Mouse (Mus musculus) NIH3T3 (cell line): ENCODE results near the gene Ahnak2.
"Not testable (repeated sequence)": the region's sequence is repeated elsewhere in the genome, so short reads cannot be mapped to it uniquely, and the experiment has no call there.

Source experiments
- DNase-seq: peaks from one replicate; pipeline ENCODE4 v3.0.0-alpha.2; 2012; ENCODE audit warnings: low read depth

The Ahnak2 gene

DNA sequence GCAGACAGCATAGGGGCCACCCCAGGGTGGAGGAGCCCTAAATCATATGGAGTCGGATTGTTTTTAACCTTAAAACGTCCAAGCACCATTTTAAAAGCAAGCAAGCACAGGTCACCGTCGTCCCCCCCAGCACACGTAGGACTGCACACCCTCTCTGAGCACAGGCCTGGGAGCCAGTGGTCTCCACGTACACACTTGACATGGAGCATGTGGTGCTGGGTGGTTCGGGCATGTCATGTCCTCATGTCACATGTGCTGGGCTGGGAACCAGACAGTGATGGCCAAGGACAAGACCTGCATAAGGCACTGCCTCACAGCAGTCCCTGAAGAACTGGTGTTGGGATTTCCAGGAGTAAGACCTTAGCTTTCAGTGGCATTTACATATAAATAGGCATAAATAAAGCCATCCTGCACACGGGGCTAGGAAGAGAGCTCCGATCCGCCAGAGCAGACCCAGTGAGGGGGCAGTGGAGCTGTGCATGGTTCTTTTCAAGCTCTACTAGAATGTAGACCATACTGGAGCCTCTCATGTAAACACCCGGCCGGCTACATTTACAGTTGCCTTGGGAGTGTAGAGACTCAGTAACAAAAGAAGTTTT is 18.0 kb upstream of the Ahnak2 start:
- no peak for DNase-seq

GRCm38 (mm10) chr12:112819057-112819662 is 16.7 kb upstream of the Ahnak2 start:
- DNase-seq: peak; percentile 57

DNA sequence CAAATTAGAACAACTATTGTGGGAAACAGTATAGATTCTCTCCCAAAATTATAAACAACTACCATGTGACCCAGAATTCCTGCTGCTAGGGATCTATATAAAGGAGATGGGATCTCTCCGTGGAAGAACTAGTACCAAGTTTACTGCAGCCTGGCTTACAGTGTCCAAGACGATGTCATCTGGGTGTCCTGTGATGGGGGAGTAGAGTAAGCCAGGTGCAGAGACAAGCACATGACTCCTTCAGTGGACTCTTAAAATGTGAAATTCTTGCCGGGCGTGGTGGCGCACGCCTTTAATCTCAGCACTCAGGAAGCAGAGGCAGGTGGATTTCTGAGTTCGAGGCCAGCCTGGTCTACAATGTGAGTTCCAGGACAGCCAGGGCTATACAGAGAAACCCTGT is 14.4 kb upstream of the Ahnak2 start:
- DNase-seq: not testable (repeated sequence)

- DNase-seq: peak; percentile 77
These were observed 13.8 kb upstream of the Ahnak2 start for GRCm38 (mm10) chr12:112816294-112816693.

DNA sequence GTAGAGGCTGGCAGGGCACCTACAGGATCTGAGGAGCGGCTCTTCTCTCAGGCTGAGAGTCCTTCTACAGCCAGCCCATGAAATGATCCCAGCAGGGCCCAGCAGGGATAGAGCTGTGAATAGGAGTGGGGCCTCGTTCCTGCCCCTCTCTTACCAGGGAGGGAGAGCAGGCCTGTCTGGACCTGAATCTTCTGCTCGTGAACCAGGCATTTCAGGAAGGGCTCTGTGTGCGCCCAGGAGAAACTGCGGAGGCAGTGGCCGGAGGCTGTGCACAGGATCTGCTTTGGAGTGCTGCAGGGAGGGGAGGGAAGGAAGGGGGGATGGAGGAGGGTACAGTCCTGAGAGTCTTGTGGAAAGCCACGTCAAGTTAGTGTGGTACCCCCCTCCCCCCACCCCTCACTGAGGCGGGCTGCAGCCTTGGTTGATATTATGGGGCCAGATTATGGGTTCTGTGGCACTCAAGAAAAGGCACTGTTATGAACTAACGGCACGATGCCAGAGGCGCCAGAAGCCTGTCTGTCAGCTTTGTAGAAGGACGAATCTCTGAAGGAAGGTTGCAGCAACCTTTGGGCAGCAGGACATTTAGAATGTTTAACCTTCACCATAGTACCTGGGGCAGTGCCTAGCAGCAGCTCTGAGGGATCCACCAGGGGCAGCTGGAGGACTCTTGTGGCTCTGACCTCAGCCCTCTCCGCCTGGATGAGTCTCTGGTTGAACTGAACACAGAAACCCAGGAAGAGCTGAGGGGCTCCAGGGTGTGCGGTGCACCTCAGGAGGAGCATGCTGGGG is 12.4 kb upstream of the Ahnak2 start:
- DNase-seq: no peak

- no peak for DNase-seq
These were observed 10.9 kb upstream of the Ahnak2 start for GRCm38 (mm10) chr12:112813370-112813769.

DNA sequence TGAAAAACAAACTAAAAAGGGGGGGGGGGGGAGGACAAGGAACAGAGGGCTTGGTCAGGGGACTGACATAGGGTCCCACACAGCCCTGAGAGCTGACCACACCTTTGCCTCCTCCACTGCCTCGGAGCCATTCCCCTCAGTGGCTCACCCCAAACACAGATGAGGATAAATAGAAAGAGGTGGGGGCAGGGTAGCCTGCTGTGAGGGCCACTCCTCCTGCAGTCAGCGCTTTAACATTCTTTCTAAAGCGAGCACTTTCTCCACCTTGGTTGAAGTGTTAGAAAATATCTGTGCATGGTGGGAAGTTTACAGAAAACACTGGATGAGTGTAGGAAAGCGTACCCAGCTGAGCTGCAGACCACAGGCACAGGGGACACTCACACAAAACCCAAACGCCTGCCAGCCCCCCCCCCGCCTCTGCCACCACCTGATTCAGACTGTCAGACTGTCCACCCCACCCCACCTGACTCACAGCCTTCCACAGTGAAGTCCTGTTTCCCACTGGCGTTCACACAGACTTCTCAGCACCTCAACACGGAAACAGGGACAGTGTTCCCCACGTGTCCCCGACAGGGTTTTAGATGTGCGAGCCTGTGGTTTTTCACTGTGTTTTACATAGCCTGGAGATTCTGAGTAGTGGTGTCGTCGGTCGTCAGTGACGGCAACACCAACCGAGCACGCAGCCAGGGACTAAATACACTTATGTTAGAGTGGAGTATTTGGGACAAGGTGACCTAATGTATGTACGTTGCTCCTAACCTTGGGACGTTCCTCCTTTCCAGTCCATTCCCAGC is 7.8 kb upstream of the Ahnak2 start:
- peak; percentile 42 for DNase-seq

GRCm38 (mm10) chr12:112809641-112810040 is 7.2 kb upstream of the Ahnak2 start:
- no peak for DNase-seq

GRCm38 (mm10) chr12:112808587-112809364 is 6.3 kb upstream of the Ahnak2 start, which contains the start of gene Clba1:
Clba1 (plus strand) TSS chr12:112808937.
- DNase-seq: peak; percentile 98

GRCm38 (mm10) chr12:112808212-112808586 is 5.7 kb upstream of the Ahnak2 start:
- DNase-seq: peak; percentile 24

- no peak for DNase-seq
These were observed 5.3 kb upstream of the Ahnak2 start for GRCm38 (mm10) chr12:112807796-112808195.

GRCm38 (mm10) chr12:112806044-112806443 is 3.6 kb upstream of the Ahnak2 start:
- DNase-seq: no peak

GRCm38 (mm10) chr12:112804046-112804445 is 1.6 kb upstream of the Ahnak2 start:
- DNase-seq: peak; percentile 76

- no peak for DNase-seq
These were observed 460 bp upstream of the Ahnak2 start for GRCm38 (mm10) chr12:112802917-112803316.

GRCm38 (mm10) chr12:112800476-112800875 is 2.0 kb downstream of the Ahnak2 start:
- peak; percentile 79 for DNase-seq

DNA sequence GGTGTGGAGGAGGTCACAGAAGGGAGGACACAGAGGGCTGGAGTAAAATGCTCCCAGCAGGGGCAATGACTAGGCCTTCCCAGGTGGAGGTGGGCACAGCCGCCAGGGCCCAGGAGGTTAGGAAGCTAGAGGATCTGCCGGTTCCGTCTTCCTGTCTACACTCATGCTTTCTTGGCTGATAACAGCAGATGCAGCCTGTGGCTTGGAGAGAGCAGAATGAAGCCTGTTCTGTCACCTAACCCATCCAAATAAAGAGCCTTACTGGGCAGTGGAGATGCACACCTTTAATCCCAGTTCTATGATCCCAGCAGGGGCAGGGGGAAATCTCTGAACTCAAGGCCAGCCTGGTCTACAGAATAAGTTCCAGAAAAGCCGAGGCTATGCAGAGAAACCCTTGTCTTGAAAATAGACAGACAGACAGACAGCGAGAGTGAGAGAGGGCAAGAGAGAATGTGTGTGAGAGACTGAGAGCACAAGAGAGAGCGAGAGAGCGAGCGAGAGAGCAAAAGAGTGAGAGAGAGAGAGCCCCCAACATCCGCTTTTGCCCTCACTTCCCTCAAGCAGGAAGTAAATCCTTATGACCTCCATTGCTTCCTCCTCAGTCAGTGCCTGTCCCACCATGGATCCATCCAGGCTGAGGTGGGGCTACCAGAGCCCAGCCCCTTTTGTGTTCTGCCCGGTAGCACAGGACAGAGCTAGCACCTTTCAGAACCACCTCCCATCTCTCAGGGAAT is 3.1 kb downstream of the Ahnak2 start:
- no peak for DNase-seq

- DNase-seq: no peak
These were observed 3.7 kb downstream of the Ahnak2 start for GRCm38 (mm10) chr12:112798716-112799115.

GRCm38 (mm10) chr12:112798332-112798681 is 4.2 kb downstream of the Ahnak2 start:
- peak; percentile 78 for DNase-seq

DNA sequence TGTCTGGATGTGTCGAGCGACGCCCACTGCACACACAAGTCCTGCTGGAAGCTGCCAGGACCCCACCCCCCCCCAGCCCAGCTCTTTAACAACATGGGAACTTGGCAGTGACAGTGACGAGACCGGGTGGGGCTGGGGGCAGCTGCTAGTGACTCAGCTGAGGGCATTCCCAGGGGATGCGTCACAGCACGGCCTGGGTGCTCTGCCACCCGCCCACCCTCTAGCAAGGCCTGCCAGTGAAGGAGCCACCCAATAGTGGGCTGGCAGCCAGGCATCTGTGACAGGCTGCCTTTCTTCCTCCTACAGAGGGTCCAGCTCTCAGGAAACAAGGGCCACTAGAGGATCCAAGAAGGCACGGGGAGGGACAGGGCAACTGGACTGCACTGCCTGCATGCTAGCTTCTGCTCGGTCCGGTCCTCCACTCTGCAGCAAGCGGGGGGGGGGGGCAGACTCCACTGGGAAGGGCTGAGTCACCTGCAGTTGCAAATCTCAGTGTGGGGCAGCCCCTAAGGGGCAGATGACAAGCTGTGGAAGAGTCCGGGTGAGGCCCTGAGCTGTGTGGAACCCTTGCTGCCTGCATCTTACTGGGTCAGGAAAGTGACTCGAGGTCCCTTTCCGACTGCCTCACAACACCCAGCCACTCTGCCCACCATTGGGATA is 4.7 kb downstream of the Ahnak2 start:
- DNase-seq: peak; percentile 81
